Mouse (Mus musculus): ENCODE results near the gene Rad9a.

Rad9a gene

DNA sequence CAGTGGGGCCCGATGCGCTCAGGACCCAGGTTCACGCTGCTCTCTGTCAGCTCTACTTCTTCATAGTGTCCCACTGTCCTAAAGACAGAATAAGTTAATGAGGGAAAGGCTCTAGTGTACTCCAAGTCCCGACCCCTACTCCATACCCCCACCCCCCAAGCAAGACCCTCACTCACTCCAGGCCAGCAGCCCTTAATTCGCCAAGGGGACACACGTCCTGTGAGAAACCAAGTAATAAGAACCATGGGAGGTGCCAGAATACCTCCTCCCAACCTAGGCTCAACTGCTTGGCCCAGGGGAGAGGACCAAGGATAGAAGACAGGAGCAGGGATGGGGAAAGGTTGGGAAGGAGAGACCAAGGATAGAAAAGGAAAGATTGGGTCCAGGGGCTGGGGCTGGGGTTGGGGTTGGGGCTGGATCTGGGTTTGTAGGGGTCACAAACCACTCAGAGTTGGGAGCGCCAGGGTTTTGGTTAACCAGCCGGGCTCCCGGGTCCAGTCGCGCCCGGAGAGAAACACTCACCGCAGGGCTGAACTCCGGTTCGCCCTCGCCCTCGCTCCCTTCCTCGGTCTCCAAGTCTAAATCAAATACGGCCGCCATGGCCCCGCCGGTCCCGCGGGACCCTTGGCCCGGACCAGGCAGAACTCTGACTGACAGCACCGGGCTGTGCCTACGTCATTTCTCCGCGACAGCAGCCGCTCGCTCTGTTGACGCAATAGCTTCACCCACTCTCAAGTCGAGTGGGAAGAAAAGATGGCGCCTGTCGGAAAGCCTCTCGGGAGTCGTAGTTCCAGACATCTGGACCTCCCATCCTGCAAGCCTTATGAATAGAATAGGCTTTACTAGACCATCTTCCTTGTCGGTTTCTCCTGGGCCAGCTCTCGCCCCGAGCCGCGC, 38.6 kb downstream of the Rad9a start, which contains the start of gene Rps6kb2:
Rps6kb2 (minus strand) TSS at position 709 of the 897 bp plus-strand sequence.
- DNase-seq, result peak; percentile 88 to 91

DNA sequence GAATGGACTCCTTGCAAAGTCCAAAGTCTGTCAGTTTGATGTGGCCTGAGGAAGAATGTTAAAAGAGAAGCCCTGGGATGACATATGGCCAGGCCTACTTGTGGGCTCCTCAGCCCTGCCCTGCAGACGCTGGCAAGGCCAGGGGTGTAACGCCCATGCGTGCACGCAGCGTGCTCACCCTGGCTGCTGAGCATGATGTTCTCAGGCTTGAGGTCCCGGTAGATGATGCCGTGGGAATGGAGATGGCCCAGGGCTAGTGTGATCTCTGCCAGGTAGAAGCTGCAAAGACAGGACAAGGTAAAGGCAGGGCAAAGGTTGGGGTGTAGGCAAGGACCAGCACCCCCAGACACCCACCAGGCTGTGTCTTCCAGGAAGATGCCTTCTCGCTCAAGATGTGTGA, 42.4 kb downstream of the Rad9a start:
- no peak for DNase-seq

DNA sequence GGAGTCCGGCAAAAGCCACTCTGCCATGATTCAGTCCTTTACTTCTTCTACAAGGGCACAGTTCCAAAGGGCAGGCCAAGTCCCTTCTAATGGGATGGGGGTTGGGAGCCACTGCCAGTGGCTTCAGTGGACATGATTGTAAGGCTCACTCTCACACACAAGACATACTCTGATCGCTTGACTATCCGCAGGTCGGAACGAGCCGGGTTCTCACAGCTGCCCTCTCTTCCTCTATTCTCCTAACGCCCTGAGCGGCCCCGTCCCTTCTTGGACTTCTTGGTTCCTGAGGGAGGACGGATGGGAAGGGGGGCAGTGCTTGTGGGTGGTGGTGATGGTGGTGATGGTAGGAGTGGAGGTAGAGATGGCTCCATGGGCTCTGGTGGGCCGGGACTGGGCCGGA, 44.7 kb downstream of the Rad9a start:
- no peak for DNase-seq

DNA sequence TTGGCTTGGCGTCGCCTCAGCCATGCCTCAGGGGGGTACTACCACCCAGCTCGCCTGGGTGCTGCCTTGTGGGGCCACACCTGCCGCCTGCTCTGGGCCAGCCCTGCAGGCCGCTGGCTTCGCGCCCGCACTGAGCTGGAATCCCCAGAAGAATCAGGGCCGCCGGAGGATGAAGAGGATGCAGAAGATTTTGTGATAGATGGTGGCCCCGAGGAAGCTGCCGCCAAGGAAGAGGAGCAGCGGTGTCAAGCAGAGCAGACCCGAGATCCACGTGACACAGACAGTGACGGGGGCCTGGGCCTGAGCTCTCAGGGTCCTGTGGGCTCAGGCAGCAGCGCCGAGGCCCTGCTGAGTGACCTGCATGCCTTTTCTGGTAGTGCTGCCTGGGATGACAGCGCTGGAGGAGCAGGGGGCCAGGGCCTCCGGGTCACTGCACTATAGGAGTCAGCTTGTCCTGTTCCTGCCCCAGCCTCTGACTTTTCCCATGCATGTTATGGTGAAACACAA, 45.3 kb downstream of the Rad9a start:
- DNase-seq, result peak in 1 of 2 experiments; percentile 47

GRCm38 (mm10) chr19:4155223-4156072, 46.0 kb downstream of the Rad9a start:
- DNase-seq, result no peak

DNA sequence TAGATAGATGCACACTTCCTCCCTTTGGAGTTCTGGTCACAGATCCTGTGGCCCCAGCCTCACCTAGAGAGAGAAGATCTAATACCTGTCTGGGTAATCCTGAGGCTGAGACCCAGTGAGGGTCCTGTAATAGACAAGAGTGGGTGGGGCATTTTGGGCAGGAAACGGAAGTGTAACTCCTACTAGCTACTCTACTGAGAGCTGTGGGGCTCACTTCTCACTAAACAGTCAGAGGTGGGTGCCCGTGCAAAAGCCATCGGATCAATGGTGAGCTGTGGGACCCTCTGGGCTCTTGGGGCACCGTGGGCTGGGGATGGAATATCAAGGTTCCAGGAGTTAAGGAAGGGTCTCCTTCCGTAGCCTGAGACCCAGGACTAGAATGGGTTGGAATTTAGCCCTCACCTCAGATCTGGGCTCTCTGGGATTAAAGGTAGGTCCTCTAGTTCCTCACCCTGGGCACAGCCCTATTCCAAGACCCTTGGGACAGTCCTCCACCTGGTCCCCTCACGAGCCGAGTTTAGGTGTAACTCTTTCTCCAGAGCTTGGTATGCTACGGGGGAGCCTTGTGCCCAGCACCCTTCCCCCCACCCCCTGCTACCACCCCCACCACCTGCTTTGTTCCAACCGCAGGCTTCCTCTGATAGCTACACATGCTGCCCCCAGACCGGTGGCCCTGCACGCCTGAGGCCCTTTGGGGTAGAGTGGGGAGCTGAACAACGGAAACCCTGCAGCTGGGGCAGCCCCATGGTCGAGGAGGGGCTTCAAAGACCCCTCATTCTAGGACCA, 46.8 kb downstream of the Rad9a start:
- DNase-seq, result peak; percentile 74 to 86

DNA sequence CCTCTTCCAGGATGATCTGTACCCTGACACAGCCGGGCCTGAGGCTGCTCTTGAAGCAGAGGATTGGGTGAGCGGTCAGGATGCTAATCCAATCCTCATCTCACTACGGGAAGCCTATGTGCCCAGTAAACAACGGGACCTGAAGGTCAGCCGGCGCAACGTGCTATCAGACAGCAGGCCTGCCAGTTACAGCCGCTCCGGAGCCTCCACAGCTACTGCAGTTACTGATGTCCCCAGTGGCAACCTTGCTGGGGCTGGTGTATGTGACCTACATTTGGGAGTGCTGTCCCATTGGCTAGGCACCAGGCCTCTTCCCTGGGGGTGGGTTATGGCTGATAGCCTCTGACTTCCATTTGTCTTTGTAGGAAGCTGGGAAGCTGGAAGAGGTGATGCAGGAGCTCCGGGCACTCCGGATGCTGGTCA, 48.2 kb downstream of the Rad9a start, which contains the start of gene Ptprcap:
Ptprcap (plus strand) TSS at position 373 of the 423 bp plus-strand sequence.
- no peak for DNase-seq

- no peak for DNase-seq
These were observed 48.8 kb downstream of the Rad9a start for GRCm38 (mm10) chr19:4152445-4153231.

DNA sequence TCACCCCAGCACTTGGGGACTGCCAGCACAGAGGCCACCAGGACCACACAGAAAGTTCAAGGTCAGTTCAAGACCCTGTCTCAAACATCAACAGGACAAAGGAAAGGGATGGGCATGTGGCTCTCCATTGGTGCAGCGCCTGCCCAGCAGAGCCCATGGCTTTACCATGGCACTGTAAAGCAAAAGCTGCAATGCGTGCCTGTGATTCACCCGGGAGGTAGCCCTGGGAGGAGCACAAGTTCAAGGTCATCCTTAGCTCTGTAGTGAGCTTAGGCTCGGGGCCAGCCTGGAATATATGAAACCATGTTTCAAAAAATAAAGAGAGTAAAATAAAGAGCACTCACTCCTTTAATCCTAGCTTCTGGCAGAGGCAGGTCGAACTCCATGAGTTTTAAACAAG, 49.6 kb downstream of the Rad9a start:
- DNase-seq, result no peak

- no peak for DNase-seq
These were observed 50.0 kb downstream of the Rad9a start for GRCm38 (mm10) chr19:4151488-4151860.

- DNase-seq, result no peak
These were observed 50.6 kb downstream of the Rad9a start for GRCm38 (mm10) chr19:4150567-4151487.

DNA sequence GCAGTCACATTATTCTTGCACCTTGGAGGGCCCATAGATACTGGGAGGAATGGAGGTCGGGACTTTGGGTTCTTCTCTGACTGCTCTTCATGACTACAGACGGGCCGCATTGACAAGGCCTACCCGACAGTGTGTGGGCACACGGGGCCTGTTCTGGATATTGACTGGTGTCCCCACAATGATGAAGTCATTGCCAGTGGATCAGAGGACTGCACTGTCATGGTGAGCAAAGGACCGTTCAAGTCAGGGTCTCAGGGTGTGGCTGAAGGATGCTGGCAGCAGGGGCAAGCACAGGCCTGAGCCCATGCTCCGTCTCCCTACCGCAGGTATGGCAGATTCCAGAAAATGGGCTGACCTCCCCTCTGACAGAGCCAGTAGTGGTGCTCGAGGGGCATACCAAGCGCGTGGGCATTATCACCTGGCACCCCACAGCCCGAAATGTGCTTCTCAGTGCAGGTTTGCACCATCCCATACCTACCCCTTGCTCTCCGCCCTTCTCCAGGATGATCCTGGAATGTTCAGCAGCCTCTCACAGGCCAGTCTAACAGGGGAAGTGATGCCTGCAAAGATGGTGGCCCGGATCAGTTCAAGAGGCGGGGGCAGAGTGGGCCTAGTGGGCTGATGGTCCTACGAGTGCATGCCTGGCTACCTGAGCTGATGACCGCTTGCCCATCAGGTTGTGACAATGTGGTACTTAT, 51.5 kb downstream of the Rad9a start:
- no peak for DNase-seq

DNA sequence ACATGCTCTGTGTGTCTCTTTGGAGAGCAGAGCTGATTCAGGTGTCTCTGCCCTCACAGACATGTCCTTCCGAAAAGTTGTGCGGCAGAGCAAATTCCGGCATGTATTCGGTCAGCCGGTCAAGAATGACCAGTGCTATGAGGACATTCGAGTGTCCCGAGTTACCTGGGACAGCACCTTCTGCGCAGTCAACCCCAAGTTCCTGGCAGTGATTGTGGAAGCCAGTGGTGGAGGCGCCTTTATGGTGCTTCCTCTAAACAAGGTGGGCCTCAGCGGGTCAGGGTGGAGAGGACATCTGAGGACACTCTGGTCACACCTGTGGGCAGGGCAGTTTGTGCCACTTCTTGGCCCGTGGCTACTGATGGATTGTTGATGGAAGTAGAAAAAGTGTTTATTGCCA, 52.2 kb downstream of the Rad9a start:
- no peak for DNase-seq

DNA sequence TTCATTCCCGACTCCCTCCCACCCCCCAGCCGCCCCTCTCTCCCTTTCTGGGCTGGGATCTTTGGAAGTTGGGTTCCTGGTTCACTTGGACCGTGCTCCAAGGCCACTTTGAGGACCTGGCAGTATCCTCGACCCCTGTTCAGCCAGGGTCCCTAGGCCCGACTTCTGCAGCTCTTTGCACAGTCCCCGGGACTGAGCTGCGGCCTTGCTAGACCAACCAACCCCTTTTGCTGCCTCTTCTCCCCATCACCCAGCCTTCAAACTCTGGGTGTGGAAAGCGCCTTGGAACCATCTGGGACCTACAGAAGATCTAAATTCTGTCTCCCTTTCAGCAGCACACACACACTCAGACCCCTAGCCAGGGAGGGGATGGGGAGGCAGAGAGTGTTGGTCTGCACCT, 52.6 kb downstream of the Rad9a start:
- DNase-seq, result no peak

DNA sequence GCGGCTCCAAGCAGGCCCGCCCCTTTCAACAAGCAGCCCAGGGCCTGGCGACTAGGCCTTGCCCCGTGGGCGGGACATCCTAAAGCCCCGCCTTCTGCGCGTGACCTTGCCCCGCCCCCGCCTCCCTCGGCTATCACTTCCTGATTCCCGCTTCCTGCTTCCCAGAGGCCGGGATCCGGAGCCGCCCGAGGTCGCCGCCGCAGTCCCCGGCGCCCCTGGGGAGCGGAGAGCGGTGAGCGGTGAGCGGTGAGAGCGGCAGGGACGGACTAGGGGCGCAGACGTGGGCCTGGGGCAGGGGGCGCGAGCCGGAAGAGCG, 53.0 kb downstream of the Rad9a start, which contains the start of gene Coro1b:
Coro1b (plus strand) TSS at position 129 of the 316 bp plus-strand sequence.
- peak; percentile 91 to 93 for DNase-seq

GRCm38 (mm10) chr19:4147782-4148490, 53.5 kb downstream of the Rad9a start:
- DNase-seq, result no peak

- no peak for DNase-seq
These were observed 54.4 kb downstream of the Rad9a start for GRCm38 (mm10) chr19:4147022-4147405.

DNA sequence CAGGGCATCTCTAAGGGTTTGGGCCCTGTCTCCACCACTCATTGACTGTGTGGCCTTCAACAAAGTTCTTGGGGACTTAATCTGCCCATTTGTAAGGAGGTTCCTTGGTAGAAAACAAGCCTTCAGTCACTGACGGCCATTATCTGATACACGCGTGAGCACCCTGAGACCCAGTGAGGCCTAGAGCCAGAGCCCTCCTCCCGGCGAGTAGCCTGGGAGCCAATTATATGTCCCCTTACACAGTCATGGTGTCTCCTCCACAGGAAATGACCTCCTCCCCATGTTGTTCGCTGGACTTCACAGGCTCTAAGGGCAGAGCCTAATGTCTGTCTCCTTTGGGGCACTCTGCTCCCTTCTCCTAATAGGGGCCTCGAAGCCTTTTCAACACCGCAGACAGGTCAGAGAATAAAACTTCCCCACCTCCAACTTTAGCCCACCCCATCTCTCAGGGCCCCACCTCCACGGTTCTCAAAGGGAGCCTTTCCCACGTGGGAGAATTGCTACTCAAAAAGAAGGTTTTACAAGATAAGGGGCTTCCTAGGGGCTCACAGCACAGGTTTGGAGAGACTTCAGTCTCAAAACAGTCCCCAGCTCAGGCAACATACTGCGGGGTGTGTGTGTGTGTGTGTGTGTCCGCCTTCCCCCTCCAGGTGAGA, 55.0 kb downstream of the Rad9a start:
- no peak for DNase-seq

GRCm38 (mm10) chr19:4145936-4146335, 55.5 kb downstream of the Rad9a start:
- no peak for DNase-seq
